Mouse (Mus musculus) midbrain, embryonic 16.5 days (tissue): Measurements from ENCODE around the gene Aqp8. TPM values are rescaled to one million over a fixed set of nuclear protein-coding genes. Genes with fewer than 3 reads are reported as not detected.

Experiments used
- ATAC-seq: fragments of 200-750 bp; cut with Nextera tagmentation; 2 replicates; pipeline ENCODE4 v1.8.0; 2017; ENCODE audit warnings: moderate TSS enrichment
- H3K27ac ChIP-seq: fragments of 300-500 bp; sonication (generic); 2 replicates; pipeline ENCODE4 v1.5.1; 2014; ENCODE audit warnings: mild to moderate bottlenecking, low read length, mixed read lengths
- H3K27me3 ChIP-seq: fragments of 300-500 bp; sonication (generic); 2 replicates; pipeline ENCODE4 v1.6.1; 2014; ENCODE audit warnings: low read depth, low read length, mixed read lengths; ENCODE audit not compliant: control insufficient read depth, insufficient read depth
- H3K36me3 ChIP-seq: fragments of 300-500 bp; sonication (generic); 2 replicates; pipeline ENCODE4 v1.6.1; 2014; ENCODE audit warnings: mild to moderate bottlenecking, low read length, moderate library complexity, mixed read lengths; ENCODE audit not compliant: control insufficient read depth, insufficient read depth
- H3K4me1 ChIP-seq: fragments of 300-500 bp; sonication (generic); 2 replicates; pipeline ENCODE4 v1.6.1; 2014; ENCODE audit warnings: mild to moderate bottlenecking, low read length, mixed read lengths; ENCODE audit not compliant: control insufficient read depth, insufficient read depth
- H3K4me2 ChIP-seq: fragments of 300-500 bp; sonication (generic); 2 replicates; pipeline ENCODE4 v1.6.1; 2014; ENCODE audit warnings: mild to moderate bottlenecking, low read length, mixed read lengths
- H3K4me3 ChIP-seq: fragments of 300-500 bp; sonication (generic); 2 replicates; pipeline ENCODE4 v1.5.1; 2014; ENCODE audit warnings: low read depth, mild to moderate bottlenecking, low read length, moderate library complexity, mixed read lengths
- H3K9ac ChIP-seq: fragments of 300-500 bp; sonication (generic); 2 replicates; pipeline ENCODE4 v1.6.1; 2014; ENCODE audit warnings: low read depth, low read length, mixed read lengths
- H3K9me3 ChIP-seq: fragments of 300-500 bp; sonication (generic); replicated peaks from 2 replicates; pipeline ENCODE4 v1.6.1; 2014; ENCODE audit warnings: mild to moderate bottlenecking, low read length, mixed read lengths; ENCODE audit not compliant: control insufficient read depth, poor library complexity, severe bottlenecking
- WGBS: fragments of 180-500 bp; shearing (Covaris S2); extraction: QIAGEN DNeasy Blood & Tissue Kit; methylation state at CpG from one replicate; pipeline ENCODE4 v1.1.7; 2014; 5-methylcytosine and 5-hydroxymethylcytosine counted together
- polyA plus RNA-seq: library from polyadenylated mRNA; unstranded; fragments of >200 nt; fragmentation: Nextera tagmentation; extraction: Ambion mirVana; gene quantifications from 2 replicates; pipeline ENCODE4 v1.2.1, GENCODE M21; 2015

Aqp8 gene
- polyA plus RNA-seq, 1 experiment from 2014 or later, result not detected

GRCm38 (mm10) chr7:123431206-123431605, 30.9 kb upstream of the Aqp8 start:
- ATAC-seq, result no peak

GRCm38 (mm10) chr7:123442079-123442478, 20.0 kb upstream of the Aqp8 start:
- 88% methylated on average over 1 of the region's 1 CpGs for WGBS
- H3K9ac ChIP-seq, result no peak overlapping the region
- H3K9me3 ChIP-seq, result no peaks in the 10 kb centered on the region
- no peak overlapping the region for H3K4me2 ChIP-seq
- H3K27me3 ChIP-seq, result no peaks in the 10 kb centered on the region
- H3K27ac ChIP-seq, result no peak overlapping the region
- H3K4me3 ChIP-seq, result no peak overlapping the region
- no peaks in the 10 kb centered on the region for H3K4me1 ChIP-seq
- H3K36me3 ChIP-seq, result no peaks in the 10 kb centered on the region
- no peak for ATAC-seq

More at GRCm38 (mm10) chr7:123431206-123431605, 30.9 kb upstream of the Aqp8 start:
- H3K9ac ChIP-seq, result no peak overlapping the region
- H3K9me3 ChIP-seq, result no peaks in the 10 kb centered on the region
- no peaks in the 10 kb centered on the region for H3K27me3 ChIP-seq
- no peak overlapping the region for H3K27ac ChIP-seq
- peaks cover 20% of the 10 kb centered on the region for H3K36me3 ChIP-seq
- no peak overlapping the region for H3K4me2 ChIP-seq
- no peak overlapping the region for H3K4me3 ChIP-seq
- WGBS, result 56% methylated on average over 4 of the region's 4 CpGs
- H3K4me1 ChIP-seq, result no peaks in the 10 kb centered on the region

DNA sequence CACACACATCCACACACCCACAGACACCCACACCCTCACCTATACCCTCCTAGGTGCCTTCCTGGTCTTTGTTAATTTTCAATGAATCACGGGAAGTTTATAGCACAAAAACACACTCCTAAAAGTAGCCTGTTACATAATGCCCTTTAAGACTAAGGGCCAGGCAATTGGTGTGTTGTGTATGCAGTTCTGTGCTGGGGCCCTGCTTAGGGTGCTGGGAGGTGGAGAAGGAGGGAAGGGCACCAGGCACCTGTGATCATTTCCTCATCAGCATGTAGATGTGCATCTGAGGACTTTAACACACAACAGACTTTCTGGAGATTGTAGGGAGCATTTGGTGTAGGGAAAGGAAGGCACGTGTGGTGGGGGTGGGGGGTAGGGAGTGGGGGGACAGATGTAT, 13.3 kb upstream of the Aqp8 start:
- H3K4me2 ChIP-seq, result no peak overlapping the region
- H3K36me3 ChIP-seq, result no peaks in the 10 kb centered on the region
- no peak overlapping the region for H3K27ac ChIP-seq
- WGBS, result 93% methylated on average over 2 of the region's 2 CpGs
- H3K4me1 ChIP-seq, result no peaks in the 10 kb centered on the region
- no peaks in the 10 kb centered on the region for H3K9me3 ChIP-seq
- H3K27me3 ChIP-seq, result no peaks in the 10 kb centered on the region
- no peak for ATAC-seq
- no peak overlapping the region for H3K9ac ChIP-seq
- no peak overlapping the region for H3K4me3 ChIP-seq

- Histone ChIP-seq H3K4me1 (no peaks in the 10 kb centered on the region), H3K27me3 (no peaks in the 10 kb centered on the region), H3K9ac (no peak overlapping the region), H3K27ac (no peak overlapping the region), H3K9me3 (no peaks in the 10 kb centered on the region), H3K36me3 (no peaks in the 10 kb centered on the region), H3K4me3 (no peak overlapping the region), H3K4me2 (no peak overlapping the region)
- ATAC-seq, result no peak
- WGBS, result 69% methylated on average over 10 of the region's 10 CpGs
Observed at GRCm38 (mm10) chr7:123449676-123450075, 12.4 kb upstream of the Aqp8 start.

GRCm38 (mm10) chr7:123450515-123450914, 11.6 kb upstream of the Aqp8 start:
- Histone ChIP-seq H3K4me2 (no peak overlapping the region), H3K27ac (no peak overlapping the region), H3K9ac (no peak overlapping the region), H3K9me3 (no peaks in the 10 kb centered on the region), H3K4me3 (no peak overlapping the region), H3K27me3 (no peaks in the 10 kb centered on the region), H3K4me1 (no peaks in the 10 kb centered on the region), H3K36me3 (no peaks in the 10 kb centered on the region)
- no peak for ATAC-seq
- 82% methylated on average over 2 of the region's 2 CpGs for WGBS

DNA sequence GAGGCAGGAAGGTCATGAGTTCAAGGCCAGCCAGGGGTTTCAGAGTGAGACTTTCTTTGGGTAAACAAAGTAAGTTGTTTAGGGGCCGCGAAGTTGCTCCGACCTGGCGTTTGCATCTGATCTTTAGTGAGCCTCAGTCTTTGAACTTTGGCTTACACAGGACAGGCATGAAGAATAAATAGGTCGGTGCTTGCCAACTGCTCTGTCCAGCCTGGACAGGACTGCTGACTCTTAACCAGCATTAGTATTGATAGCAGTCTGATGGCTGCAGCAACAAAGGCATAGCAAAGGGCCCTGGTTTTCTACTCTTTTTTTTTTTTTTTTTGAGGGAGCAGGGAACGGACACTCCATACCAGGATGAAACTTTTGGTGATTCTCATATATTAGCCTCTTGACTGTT, 9.5 kb upstream of the Aqp8 start:
- Histone ChIP-seq H3K4me1 (no peaks in the 10 kb centered on the region), H3K27ac (no peak overlapping the region), H3K9ac (no peak overlapping the region), H3K9me3 (no peaks in the 10 kb centered on the region), H3K4me3 (no peak overlapping the region), H3K4me2 (no peak overlapping the region), H3K36me3 (no peaks in the 10 kb centered on the region), H3K27me3 (no peaks in the 10 kb centered on the region)
- ATAC-seq, result no peak
- WGBS, result 84% methylated on average over 6 of the region's 6 CpGs

- no peak overlapping the region for H3K4me3 ChIP-seq
- H3K36me3 ChIP-seq, result no peaks in the 10 kb centered on the region
- WGBS, result 92% methylated on average over 8 of the region's 8 CpGs
- no peak for ATAC-seq
- H3K4me1 ChIP-seq, result no peaks in the 10 kb centered on the region
- no peak overlapping the region for H3K4me2 ChIP-seq
- no peak overlapping the region for H3K27ac ChIP-seq
- H3K9ac ChIP-seq, result no peak overlapping the region
- H3K27me3 ChIP-seq, result no peaks in the 10 kb centered on the region
- no peaks in the 10 kb centered on the region for H3K9me3 ChIP-seq
Observed at GRCm38 (mm10) chr7:123453066-123453465, 9.0 kb upstream of the Aqp8 start.

DNA sequence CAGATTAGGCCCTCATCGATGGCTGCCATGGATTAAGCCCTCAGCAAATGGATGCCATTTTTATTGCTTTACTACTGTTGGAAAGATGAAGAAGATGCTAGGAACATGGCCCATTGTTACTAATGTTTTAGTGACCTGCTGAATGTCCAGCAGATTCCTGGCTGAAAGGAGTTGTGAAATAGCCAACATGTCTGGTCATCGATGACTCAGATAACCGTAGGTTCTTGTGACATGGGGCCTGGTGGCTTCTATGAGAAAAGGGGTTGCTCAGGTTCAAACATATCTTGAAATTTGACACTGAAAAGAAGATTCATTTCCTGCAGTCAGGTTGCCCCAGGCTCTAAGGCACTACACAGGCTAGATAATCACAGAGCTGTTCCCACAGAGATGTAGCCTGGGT, 7.0 kb upstream of the Aqp8 start:
- no peak overlapping the region for H3K4me2 ChIP-seq
- no peaks in the 10 kb centered on the region for H3K9me3 ChIP-seq
- 96% methylated on average over 3 of the region's 3 CpGs for WGBS
- no peak for ATAC-seq
- H3K27ac ChIP-seq, result no peak overlapping the region
- H3K36me3 ChIP-seq, result no peaks in the 10 kb centered on the region
- H3K4me1 ChIP-seq, result no peaks in the 10 kb centered on the region
- H3K4me3 ChIP-seq, result no peak overlapping the region
- no peaks in the 10 kb centered on the region for H3K27me3 ChIP-seq
- H3K9ac ChIP-seq, result no peak overlapping the region

DNA sequence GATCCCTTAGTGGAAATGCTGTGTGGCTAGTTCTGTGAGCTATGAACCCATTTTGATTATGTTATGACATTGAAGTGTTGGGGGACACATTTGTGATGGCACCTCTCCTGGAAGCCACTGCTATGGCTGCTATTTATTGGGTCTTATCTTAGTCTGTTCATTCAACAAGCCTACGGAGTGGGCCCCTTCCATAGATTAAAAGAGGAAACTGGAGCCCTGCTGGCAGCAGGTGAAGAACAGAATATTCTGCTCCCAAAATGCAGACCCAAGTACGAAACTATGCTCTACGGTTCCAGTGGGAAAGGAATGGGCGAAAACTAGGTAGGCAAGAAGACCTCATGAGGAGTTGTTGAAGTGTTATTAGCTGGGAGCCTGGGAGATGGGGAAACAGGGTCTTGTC, 3.8 kb upstream of the Aqp8 start:
- ATAC-seq, result no peak
- WGBS, result 89% methylated on average over 4 of the region's 4 CpGs
- H3K4me1 ChIP-seq, result no peaks in the 10 kb centered on the region
- H3K27me3 ChIP-seq, result no peaks in the 10 kb centered on the region
- H3K4me3 ChIP-seq, result no peak overlapping the region
- H3K27ac ChIP-seq, result no peak overlapping the region
- no peak overlapping the region for H3K4me2 ChIP-seq
- H3K9me3 ChIP-seq, result no peaks in the 10 kb centered on the region
- H3K36me3 ChIP-seq, result no peaks in the 10 kb centered on the region
- H3K9ac ChIP-seq, result no peak overlapping the region

DNA sequence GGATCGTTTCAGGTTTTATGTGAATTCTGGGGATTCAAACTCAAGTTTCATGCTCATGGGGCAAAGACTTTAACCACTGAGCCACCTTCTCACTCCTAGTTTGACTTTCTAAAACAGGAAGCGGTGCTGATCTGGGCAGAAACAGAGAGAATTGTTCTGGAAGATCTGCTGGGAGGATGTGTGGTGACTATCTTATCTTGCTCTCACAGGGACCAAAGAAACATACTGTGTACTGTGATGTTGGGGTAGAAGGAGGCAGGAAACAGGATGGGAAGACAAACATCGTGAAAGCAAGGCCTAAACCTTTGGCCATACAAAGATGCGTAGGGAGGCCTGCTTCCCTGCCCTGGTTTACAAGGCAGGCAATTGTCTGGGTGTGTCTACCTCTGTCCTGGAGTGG, 2.8 kb upstream of the Aqp8 start:
- no peaks in the 10 kb centered on the region for H3K4me1 ChIP-seq
- WGBS, result 85% methylated on average over 4 of the region's 4 CpGs
- no peak overlapping the region for H3K4me3 ChIP-seq
- H3K9ac ChIP-seq, result no peak overlapping the region
- no peaks in the 10 kb centered on the region for H3K27me3 ChIP-seq
- ATAC-seq, result no peak
- no peaks in the 10 kb centered on the region for H3K9me3 ChIP-seq
- H3K4me2 ChIP-seq, result no peak overlapping the region
- no peak overlapping the region for H3K27ac ChIP-seq
- H3K36me3 ChIP-seq, result no peaks in the 10 kb centered on the region
